Comparison of ENCODE assay signal across 19 mouse cellular contexts in genomic region chr6:86790351-86790943, GRCm38 (mm10). TPM values are rescaled to one million over a fixed set of nuclear protein-coding genes. Genes with fewer than 3 reads are reported as not detected.
DNase-seq lines count a peak whose midpoint lies in the region; ATAC-seq lines count a peak whose summit lies in the region.
"Had no signal": no experiment of that assay in that cellular context is flagged by ENCODE, and none has a peak within 500 bp of the region (broad histone marks: within the 10 kb centered on the region; RNA-seq: fewer than 3 reads in every experiment).

No protein-coding gene starts in this region.

- no peak overlapping the region for H3K4me3 ChIP-seq in kidney, embryonic 16.5 days (ENCODE audit: low read length)
- H3K4me3 ChIP-seq in lung, embryonic 15.5 days = no peak overlapping the region
- no peak overlapping the region for H3K4me3 ChIP-seq in stomach, embryonic 15.5 days (replicated peaks)
- H3K4me3 ChIP-seq: embryonic facial prominence, embryonic 12.5 days; forebrain, embryonic 15.5 days; heart, embryonic 10.5 days; hindbrain, embryonic 10.5 days had no signal

- ATAC-seq in kidney, embryonic 16.5 days (ENCODE audit: low FRiP score, low TSS enrichment) = no peak
- ATAC-seq in lung, embryonic 15.5 days (ENCODE audit: borderline replicate concordance, extremely low read depth, low FRiP score, low TSS enrichment) = no peak
- no peak for ATAC-seq in stomach, embryonic 15.5 days (ENCODE audit: insufficient read depth, low FRiP score, low read depth)
- ATAC-seq: forebrain, embryonic 15.5 days; midbrain, embryonic 16.5 days had no signal

- H3K4me1 ChIP-seq in kidney, embryonic 16.5 days (ENCODE audit: insufficient read depth, low read length) = peaks cover 4% of the 10 kb centered on the region
- peaks cover 35% of the 10 kb centered on the region for H3K4me1 ChIP-seq in lung, embryonic 15.5 days
- peaks cover 12% of the 10 kb centered on the region; the same call in 1 of the 2 replicates for H3K4me1 ChIP-seq in stomach, embryonic 15.5 days

- whole genome bisulfite sequencing in kidney, embryonic 16.5 days = 71% methylated on average over 10 of the region's 10 CpGs
- 49% methylated on average over 10 of the region's 10 CpGs for WGBS in lung, embryonic 15.5 days
- 76% methylated on average over 10 of the region's 10 CpGs for WGBS in stomach, embryonic 15.5 days

- H3K9me3 ChIP-seq in kidney, embryonic 16.5 days (ENCODE audit: low read length) = no peaks in the 10 kb centered on the region
- no peaks in the 10 kb centered on the region for H3K9me3 ChIP-seq in lung, embryonic 15.5 days
- H3K9me3 ChIP-seq in stomach, embryonic 15.5 days = no peaks in the 10 kb centered on the region
- H3K9me3 ChIP-seq: embryonic facial prominence, embryonic 12.5 days; forebrain, embryonic 15.5 days; heart, embryonic 10.5 days; hindbrain, embryonic 10.5 days had no signal

- no peak overlapping the region for H3K9ac ChIP-seq in kidney, embryonic 16.5 days (replicated peaks; ENCODE audit: low read length)
- no peak overlapping the region for H3K9ac ChIP-seq in lung, embryonic 15.5 days
- no peak overlapping the region for H3K9ac ChIP-seq in stomach, embryonic 15.5 days
- H3K9ac ChIP-seq: embryonic facial prominence, embryonic 12.5 days; forebrain, embryonic 15.5 days had no signal

- H3K4me2 ChIP-seq in kidney, embryonic 16.5 days (replicated peaks; ENCODE audit: low read depth, low read length) = no peak overlapping the region
- H3K4me2 ChIP-seq in lung, embryonic 15.5 days = peak overlapping the region; percentile 16; the same call in 1 of the 2 replicates
- no peak overlapping the region for H3K4me2 ChIP-seq in stomach, embryonic 15.5 days
- H3K4me2 ChIP-seq: embryonic facial prominence, embryonic 12.5 days; forebrain, embryonic 15.5 days; liver, embryonic 11.5 days had no signal

- H3K27me3 ChIP-seq in kidney, embryonic 16.5 days (ENCODE audit: insufficient read depth, low read length) = no peaks in the 10 kb centered on the region; the same call in 1 of the 2 replicates
- no peaks in the 10 kb centered on the region; the same call in 1 of the 2 replicates for H3K27me3 ChIP-seq in lung, embryonic 15.5 days
- no peaks in the 10 kb centered on the region for H3K27me3 ChIP-seq in stomach, embryonic 15.5 days (replicated peaks)

- no peaks in the 10 kb centered on the region for H3K36me3 ChIP-seq in kidney, embryonic 16.5 days (ENCODE audit: insufficient read depth, low read length)
- H3K36me3 ChIP-seq in lung, embryonic 15.5 days = no peaks in the 10 kb centered on the region
- H3K36me3 ChIP-seq in stomach, embryonic 15.5 days = no peaks in the 10 kb centered on the region
- H3K36me3 ChIP-seq: embryonic facial prominence, embryonic 12.5 days; forebrain, embryonic 15.5 days; heart, embryonic 10.5 days; hindbrain, embryonic 10.5 days had no signal

- H3K27ac ChIP-seq in kidney, embryonic 16.5 days (ENCODE audit: low read length) = no peak overlapping the region
- H3K27ac ChIP-seq in lung, embryonic 15.5 days = peak overlapping the region; percentile 71
- H3K27ac ChIP-seq in stomach, embryonic 15.5 days = peak overlapping the region; percentile 5; the same call in 1 of the 2 replicates
- H3K27ac ChIP-seq: embryonic facial prominence, embryonic 12.5 days; forebrain, embryonic 15.5 days; heart, embryonic 10.5 days; hindbrain, embryonic 10.5 days had no signal

- peak; percentile 39 for DNase-seq in kidney, postnatal 14 days
- peak; percentile 61 for DNase-seq in NIH3T3 (ENCODE audit: low read depth)
- no peak for DNase-seq in frontal cortex, postnatal 25 days (ENCODE audit: low spot score in 2 of 2)
- no peak for DNase-seq in adrenal gland, adult (ENCODE audit: inconsistent age in 2 of 2, low spot score in 1 of 2)
- DNase-seq: adrenal gland, adult 8-10 months; B cell, adult 2 months; cerebellum, adult 9-11 months; retina, postnatal 1 day; thymus, adult 18-20 months; thymus, postnatal 4 days had no signal

RNA-seq across cellular contexts. Expression of gene Anxa4, which starts 2.9 kb away (rescaled TPM):
- polyA plus RNA-seq in kidney, embryonic 16.5 days (2015; fragmentation: Nextera tagmentation; extraction: Ambion mirVana) = 50.7 and 59.2 TPM in 2 replicates
- polyA plus RNA-seq in lung, embryonic 15.5 days (2015; fragmentation: Nextera tagmentation; extraction: Ambion mirVana) = 120 and 130 TPM in 2 replicates
- polyA plus RNA-seq in stomach, embryonic 15.5 days (2015; fragmentation: Nextera tagmentation; extraction: Ambion mirVana) = 137 and 160 TPM in 2 replicates

RNA-seq across cellular contexts. Expression of gene Gmcl1, which starts 57.3 kb away (rescaled TPM):
- polyA plus RNA-seq in kidney, embryonic 16.5 days (2015; fragmentation: Nextera tagmentation; extraction: Ambion mirVana) = 30.0 and 30.2 TPM in 2 replicates
- 32.7 and 32.9 TPM in 2 replicates for polyA plus RNA-seq in lung, embryonic 15.5 days (2015; fragmentation: Nextera tagmentation; extraction: Ambion mirVana)
- polyA plus RNA-seq in stomach, embryonic 15.5 days (2015; fragmentation: Nextera tagmentation; extraction: Ambion mirVana) = 31.4 and 33.1 TPM in 2 replicates

RNA-seq across cellular contexts. Expression of gene Aak1, which starts 58.9 kb away (rescaled TPM):
- polyA plus RNA-seq in kidney, embryonic 16.5 days (2015; fragmentation: Nextera tagmentation; extraction: Ambion mirVana) = 9.0 and 13.5 TPM in 2 replicates
- polyA plus RNA-seq in lung, embryonic 15.5 days (2015; fragmentation: Nextera tagmentation; extraction: Ambion mirVana) = 12.0 and 17.2 TPM in 2 replicates
- polyA plus RNA-seq in stomach, embryonic 15.5 days (2015; fragmentation: Nextera tagmentation; extraction: Ambion mirVana) = 13.8 and 17.8 TPM in 2 replicates

Comparison
In these comparisons a context has a peak if more than half of its experiments do, and no peak if none do; other contexts are left out.
1. DNase-seq: peak in kidney, postnatal 14 days (single experiment) and NIH3T3 (single experiment); none in frontal cortex, postnatal 25 days (0 of 2) and adrenal gland, adult (0 of 2).